Mouse (Mus musculus) testis, adult 10 weeks (tissue): ENCODE measurements around the gene Ctsz. TPM values are rescaled to one million over a fixed set of nuclear protein-coding genes. Genes with fewer than 3 reads are reported as not detected.

Source experiments
- polyA plus RNA-seq: library from polyadenylated mRNA; stranded (reverse); fragments of 350-450 nt; fragmentation: Illumina TruSeq; extraction: RNeasy Lipid Tissue Mini Kit (QIAGEN cat#74804); gene quantifications from one replicate; pipeline ENCODE4 v1.2.3, GENCODE M21; 2014; ENCODE audit warnings: low read depth, low replicate concordance

Gene Ctsz
- polyA plus RNA-seq = 0.81 TPM

GRCm38 (mm10) chr2:174438737-174439449 is at the start of gene Ctsz:
TSS of gene Ctsz (minus strand) at chr2:174439039.

GRCm38 (mm10) chr2:174472818-174473549 is 34.1 kb upstream of the Ctsz start, which contains the start of gene Prelid3b:
TSS of gene Prelid3b (minus strand) at chr2:174473081.

GRCm38 (mm10) chr2:174463789-174464523 is 25.1 kb upstream of the Ctsz start, which contains the start of gene Atp5e:
TSS of gene Atp5e (minus strand) at chr2:174464105.

GRCm38 (mm10) chr2:174450353-174450752 is 11.5 kb upstream of the Ctsz start, which contains the start of gene Tubb1:
TSS of gene Tubb1 (plus strand) at chr2:174450695.

GRCm38 (mm10) chr2:174415731-174416310 is 23.0 kb downstream of the Ctsz start, which contains the start of gene Nelfcd:
TSS of gene Nelfcd (plus strand) at chr2:174415804.

Other genes starting within 250 kb of the Ctsz start
- gene Gnas, start 154.7 kb downstream of the Ctsz start, polyA plus RNA-seq = 92.7 TPM
- gene Gm20721, start 92.3 kb downstream of the Ctsz start, polyA plus RNA-seq = not detected
- gene Nelfcd, start 23.2 kb downstream of the Ctsz start, polyA plus RNA-seq = 5.1 TPM
- not detected for gene Tubb1, start 11.7 kb upstream of the Ctsz start, polyA plus RNA-seq
- gene Atp5e, start 25.1 kb upstream of the Ctsz start, polyA plus RNA-seq = 56.0 TPM
- 34.2 TPM for gene Prelid3b, start 34.0 kb upstream of the Ctsz start, polyA plus RNA-seq
- 0.14 TPM for gene Zfp831, start 204.5 kb upstream of the Ctsz start, polyA plus RNA-seq